ENCODE assay signal across 17 mouse cellular contexts in the genomic region with DNA sequence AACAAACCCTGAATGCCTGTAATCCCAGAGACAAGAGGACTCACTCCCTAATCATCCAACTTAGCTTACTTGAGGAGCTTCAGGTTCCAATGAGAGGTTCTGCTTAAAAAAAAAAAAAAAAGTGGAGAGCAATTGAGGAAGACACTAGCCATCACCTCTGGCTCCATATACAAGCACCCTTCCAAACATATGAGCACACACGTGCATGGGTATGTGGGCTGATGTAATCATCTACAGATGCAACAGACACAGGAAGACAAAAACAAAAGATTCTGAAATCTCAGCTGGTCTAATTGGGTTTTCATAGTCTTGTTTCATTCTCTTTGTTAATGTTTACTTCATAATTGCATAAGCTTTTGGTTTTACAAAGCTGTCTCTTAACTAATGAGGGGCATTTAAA. TPM values are rescaled to one million over a fixed set of nuclear protein-coding genes. Genes with fewer than 3 reads are reported as not detected.
DNase-seq lines count a peak whose midpoint lies in the region; ATAC-seq and TF ChIP-seq lines count a peak whose summit lies in the region.
"Had no signal": no experiment of that assay in that cellular context is flagged by ENCODE, and none has a peak within 500 bp of the region (broad histone marks: within the 10 kb centered on the region; RNA-seq: fewer than 3 reads in every experiment).

No protein-coding gene starts in this region.

- WGBS in heart, embryonic 10.5 days: 81% methylated on average over 1 of the region's 1 CpGs
- whole genome bisulfite sequencing in lung, embryonic 15.5 days: 66% methylated on average over 1 of the region's 1 CpGs
- WGBS in lung, postnatal 0 days: 78% methylated on average over 1 of the region's 1 CpGs
- 79% methylated on average over 1 of the region's 1 CpGs for WGBS in embryonic facial prominence, embryonic 12.5 days
- WGBS in liver, embryonic 16.5 days (ENCODE audit: insufficient replicate concordance): 52% methylated on average over 1 of the region's 1 CpGs
- 76% methylated on average over 1 of the region's 1 CpGs for WGBS in kidney, embryonic 16.5 days

- H3K27me3 ChIP-seq in heart, embryonic 10.5 days (ENCODE audit: insufficient read depth, poor library complexity, severe bottlenecking): no peaks in the 10 kb centered on the region
- no peaks in the 10 kb centered on the region for H3K27me3 ChIP-seq in lung, embryonic 15.5 days
- H3K27me3 ChIP-seq in lung, postnatal 0 days (replicated peaks; ENCODE audit: insufficient read depth, low read length): no peaks in the 10 kb centered on the region
- H3K27me3 ChIP-seq in embryonic facial prominence, embryonic 12.5 days: no peaks in the 10 kb centered on the region
- no peaks in the 10 kb centered on the region for H3K27me3 ChIP-seq in liver, embryonic 16.5 days (ENCODE audit: control insufficient read depth, insufficient read depth, low read depth, low read length)
- no peaks in the 10 kb centered on the region for H3K27me3 ChIP-seq in kidney, embryonic 16.5 days (ENCODE audit: insufficient read depth, low read length)
- H3K27me3 ChIP-seq: forebrain, embryonic 15.5 days had no signal

- peak overlapping the region; percentile 89; the same call in 1 of the 2 replicates for H3K4me3 ChIP-seq in heart, embryonic 10.5 days
- no peak overlapping the region for H3K4me3 ChIP-seq in lung, embryonic 15.5 days
- no peak overlapping the region for H3K4me3 ChIP-seq in lung, postnatal 0 days (ENCODE audit: low read depth, low read length)
- H3K4me3 ChIP-seq in embryonic facial prominence, embryonic 12.5 days: no peak overlapping the region
- no peak overlapping the region; the same call in 1 of the 2 replicates for H3K4me3 ChIP-seq in liver, embryonic 16.5 days (ENCODE audit: low read depth, low read length)
- no peak overlapping the region for H3K4me3 ChIP-seq in kidney, embryonic 16.5 days (ENCODE audit: low read length)

- H3K36me3 ChIP-seq in heart, embryonic 10.5 days: peaks cover 32% of the 10 kb centered on the region
- peaks cover 23% of the 10 kb centered on the region for H3K36me3 ChIP-seq in lung, embryonic 15.5 days
- no peaks in the 10 kb centered on the region; the same call in 1 of the 2 replicates for H3K36me3 ChIP-seq in lung, postnatal 0 days (ENCODE audit: insufficient read depth, low read length)
- H3K36me3 ChIP-seq in embryonic facial prominence, embryonic 12.5 days: peaks cover 18% of the 10 kb centered on the region
- H3K36me3 ChIP-seq in liver, embryonic 16.5 days (ENCODE audit: control insufficient read depth, insufficient read depth): peaks cover 4% of the 10 kb centered on the region
- peaks cover 13% of the 10 kb centered on the region for H3K36me3 ChIP-seq in kidney, embryonic 16.5 days (ENCODE audit: insufficient read depth, low read length)

- peak overlapping the region; percentile 76; the same call in 1 of the 2 replicates for H3K4me2 ChIP-seq in lung, embryonic 15.5 days
- no peak overlapping the region for H3K4me2 ChIP-seq in lung, postnatal 0 days (replicated peaks; ENCODE audit: low read depth, low read length)
- H3K4me2 ChIP-seq in embryonic facial prominence, embryonic 12.5 days (replicated peaks): 0 out of 2 replicates have a peak overlapping the region, but pooled peaks have one; percentile 11
- H3K4me2 ChIP-seq in liver, embryonic 16.5 days (ENCODE audit: low read depth, low read length): peak overlapping the region; percentile 32; the same call in 1 of the 2 replicates
- H3K4me2 ChIP-seq in kidney, embryonic 16.5 days (replicated peaks; ENCODE audit: low read depth, low read length): no peak overlapping the region

- no peak overlapping the region for H3K9ac ChIP-seq in lung, embryonic 15.5 days
- no peak overlapping the region for H3K9ac ChIP-seq in lung, postnatal 0 days (replicated peaks; ENCODE audit: low read depth)
- no peak overlapping the region for H3K9ac ChIP-seq in embryonic facial prominence, embryonic 12.5 days
- H3K9ac ChIP-seq in liver, embryonic 16.5 days (ENCODE audit: low read depth, low read length): no peak overlapping the region
- H3K9ac ChIP-seq in kidney, embryonic 16.5 days (replicated peaks; ENCODE audit: low read length): no peak overlapping the region

- H3K27ac ChIP-seq in heart, embryonic 10.5 days: no peak overlapping the region
- no peak overlapping the region for H3K27ac ChIP-seq in lung, embryonic 15.5 days
- no peak overlapping the region for H3K27ac ChIP-seq in lung, postnatal 0 days (ENCODE audit: low read length)
- no peak overlapping the region for H3K27ac ChIP-seq in embryonic facial prominence, embryonic 12.5 days
- no peak overlapping the region for H3K27ac ChIP-seq in liver, embryonic 16.5 days (ENCODE audit: low read length)
- no peak overlapping the region for H3K27ac ChIP-seq in kidney, embryonic 16.5 days (ENCODE audit: low read length)
- H3K27ac ChIP-seq: forebrain, embryonic 15.5 days had no signal

- no peak for TF ChIP-seq EP300 in lung, postnatal 0 days (IDR thresholded peaks at IDR 0.05)

- no peaks in the 10 kb centered on the region for H3K9me3 ChIP-seq in heart, embryonic 10.5 days
- H3K9me3 ChIP-seq in lung, embryonic 15.5 days: no peaks in the 10 kb centered on the region
- no peaks in the 10 kb centered on the region for H3K9me3 ChIP-seq in lung, postnatal 0 days (ENCODE audit: low read length)
- H3K9me3 ChIP-seq in embryonic facial prominence, embryonic 12.5 days: no peaks in the 10 kb centered on the region
- no peaks in the 10 kb centered on the region for H3K9me3 ChIP-seq in liver, embryonic 16.5 days (replicated peaks; ENCODE audit: control insufficient read depth, low read length)
- no peaks in the 10 kb centered on the region for H3K9me3 ChIP-seq in kidney, embryonic 16.5 days (ENCODE audit: low read length)
- H3K9me3 ChIP-seq: forebrain, embryonic 15.5 days had no signal

- no peak for ATAC-seq in lung, embryonic 15.5 days (ENCODE audit: borderline replicate concordance, extremely low read depth, low FRiP score, low TSS enrichment)
- ATAC-seq in lung, postnatal 0 days: no peak
- ATAC-seq in embryonic facial prominence, embryonic 12.5 days (ENCODE audit: insufficient number of reproducible peaks, insufficient read depth, low FRiP score, low TSS enrichment): no peak
- ATAC-seq in liver, embryonic 16.5 days (ENCODE audit: low read depth): no peak
- ATAC-seq in kidney, embryonic 16.5 days (ENCODE audit: low FRiP score, low TSS enrichment): no peak
- ATAC-seq: forebrain, embryonic 15.5 days had no signal

- TF ChIP-seq CTCF in lung, postnatal 0 days (IDR thresholded peaks at IDR 0.05): no peak

- DNase-seq in heart, embryonic 10.5 days (ENCODE audit: low spot score): no peak
- no peak for DNase-seq in heart, adult 11 months
- no peak for DNase-seq in lung, postnatal 0 days (ENCODE audit: low spot score)
- DNase-seq in right cerebral cortex, postnatal 14 days: no peak
- DNase-seq: adrenal gland, postnatal 14 days; embryo, embryonic 11 days; gastrocnemius, postnatal 36 days; layer of hippocampus, adult 9-11 months; left cerebral cortex, postnatal 4 days; right cerebral cortex, postnatal 25 days had no signal

- peaks cover 8% of the 10 kb centered on the region; the same call in 1 of the 2 replicates for H3K4me1 ChIP-seq in heart, embryonic 10.5 days
- H3K4me1 ChIP-seq in lung, embryonic 15.5 days: peaks cover 12% of the 10 kb centered on the region
- H3K4me1 ChIP-seq in lung, postnatal 0 days (ENCODE audit: insufficient read depth, low read depth, low read length): 0 out of 2 replicates have a peak, but pooled peaks cover 11% of the 10 kb centered on the region
- H3K4me1 ChIP-seq in embryonic facial prominence, embryonic 12.5 days: peaks cover 7% of the 10 kb centered on the region
- peaks cover 17% of the 10 kb centered on the region for H3K4me1 ChIP-seq in liver, embryonic 16.5 days (ENCODE audit: control insufficient read depth, low read depth, low read length)
- peaks cover 17% of the 10 kb centered on the region for H3K4me1 ChIP-seq in kidney, embryonic 16.5 days (ENCODE audit: insufficient read depth, low read length)

RNA-seq across cellular contexts. Expression of a gene that starts 1.3 kb away (rescaled TPM):
- polyA plus RNA-seq in heart, embryonic 10.5 days (2016; fragmentation: Nextera tagmentation; extraction: Ambion mirVana): 19.4 and 23.5 TPM in 2 replicates
- 22.0 and 23.4 TPM in 2 replicates for polyA plus RNA-seq in lung, embryonic 15.5 days (2015; fragmentation: Nextera tagmentation; extraction: Ambion mirVana)
- polyA plus RNA-seq in lung, postnatal 0 days (2015; fragmentation: Nextera tagmentation; extraction: Ambion mirVana): 12.1 and 15.1 TPM in 2 replicates
- polyA plus RNA-seq in embryonic facial prominence, embryonic 12.5 days (2016; fragmentation: Nextera tagmentation; extraction: Ambion mirVana): 31.4 and 33.9 TPM in 2 replicates
- polyA plus RNA-seq in liver, embryonic 16.5 days (2015; fragmentation: Nextera tagmentation; extraction: Ambion mirVana): 7.5 and 8.9 TPM in 2 replicates
- polyA plus RNA-seq in kidney, embryonic 16.5 days (2015; fragmentation: Nextera tagmentation; extraction: Ambion mirVana): 23.4 and 26.2 TPM in 2 replicates

RNA-seq across cellular contexts. Expression of a gene that starts 1.4 kb away (rescaled TPM):
- 31.3 and 36.5 TPM in 2 replicates for polyA plus RNA-seq in heart, embryonic 10.5 days (2016; fragmentation: Nextera tagmentation; extraction: Ambion mirVana)
- polyA plus RNA-seq in lung, embryonic 15.5 days (2015; fragmentation: Nextera tagmentation; extraction: Ambion mirVana): 21.4 and 22.9 TPM in 2 replicates
- 9.2 and 9.4 TPM in 2 replicates for polyA plus RNA-seq in lung, postnatal 0 days (2015; fragmentation: Nextera tagmentation; extraction: Ambion mirVana)
- 30.8 and 33.5 TPM in 2 replicates for polyA plus RNA-seq in embryonic facial prominence, embryonic 12.5 days (2016; fragmentation: Nextera tagmentation; extraction: Ambion mirVana)
- polyA plus RNA-seq in liver, embryonic 16.5 days (2015; fragmentation: Nextera tagmentation; extraction: Ambion mirVana): 5.9 and 6.6 TPM in 2 replicates
- 25.1 and 25.6 TPM in 2 replicates for polyA plus RNA-seq in kidney, embryonic 16.5 days (2015; fragmentation: Nextera tagmentation; extraction: Ambion mirVana)

RNA-seq across cellular contexts. Expression of a gene that starts 17.2 kb away (rescaled TPM):
- polyA plus RNA-seq in heart, embryonic 10.5 days (2016; fragmentation: Nextera tagmentation; extraction: Ambion mirVana): not detected in 2 replicates
- not detected in 2 replicates for polyA plus RNA-seq in lung, embryonic 15.5 days (2015; fragmentation: Nextera tagmentation; extraction: Ambion mirVana)
- polyA plus RNA-seq in lung, postnatal 0 days (2015; fragmentation: Nextera tagmentation; extraction: Ambion mirVana): not detected in 2 replicates
- polyA plus RNA-seq in embryonic facial prominence, embryonic 12.5 days (2016; fragmentation: Nextera tagmentation; extraction: Ambion mirVana): not detected in 2 replicates
- not detected in 2 replicates for polyA plus RNA-seq in liver, embryonic 16.5 days (2015; fragmentation: Nextera tagmentation; extraction: Ambion mirVana)
- polyA plus RNA-seq in kidney, embryonic 16.5 days (2015; fragmentation: Nextera tagmentation; extraction: Ambion mirVana): not detected in 2 replicates
- polyA plus RNA-seq: forebrain, embryonic 15.5 days; hindbrain, embryonic 11.5 days; kidney, embryonic 14.5 days had no signal

Comparison
In these comparisons a context has a peak if more than half of its experiments do, and no peak if none do; other contexts are left out.
1. H3K4me2 ChIP-seq: peak in lung, embryonic 15.5 days (single experiment), embryonic facial prominence, embryonic 12.5 days (single experiment) and liver, embryonic 16.5 days (single experiment); none in lung, postnatal 0 days (single experiment) and kidney, embryonic 16.5 days (single experiment).